In genomic region chr4:134713937-134714336, GRCm38 (mm10) we compare ENCODE assay signal across 9 mouse cellular contexts. TPM values are rescaled to one million over a fixed set of nuclear protein-coding genes. Genes with fewer than 3 reads are reported as not detected.
DNase-seq lines count a peak whose midpoint lies in the region; ATAC-seq and TF ChIP-seq lines count a peak whose summit lies in the region.
"Had no signal": no experiment of that assay in that cellular context is flagged by ENCODE, and none has a peak within 500 bp of the region (broad histone marks: within the 10 kb centered on the region; RNA-seq: fewer than 3 reads in every experiment).

No protein-coding gene starts in this region.

- no peak for TF ChIP-seq EP300 in MEL (IDR thresholded peaks at IDR 0.05; ENCODE audit: low read depth in 1 of 2, low read length in 2 of 2)

- no peaks in the 10 kb centered on the region; the same call in 1 of the 2 replicates for H3K79me2 ChIP-seq in MEL (ENCODE audit: control insufficient read depth, insufficient read depth, low read length, poor library complexity)

- no peak overlapping the region for H3K27ac ChIP-seq in MEL (ENCODE audit: control insufficient read depth, low read depth, low read length)
- H3K27ac ChIP-seq in forebrain, embryonic 16.5 days (ENCODE audit: low read length) = no peak overlapping the region
- peak overlapping the region; percentile 43; the same call in 1 of the 2 replicates for H3K27ac ChIP-seq in layer of hippocampus, adult 2 months
- H3K27ac ChIP-seq: macrophage had no signal

- peak overlapping the region; percentile 73 for H3K9ac ChIP-seq in MEL (ENCODE audit: control insufficient read depth, low read depth, low read length, poor library complexity, severe bottlenecking)
- H3K9ac ChIP-seq in forebrain, embryonic 16.5 days (replicated peaks; ENCODE audit: low read depth, low read length) = peak overlapping the region; percentile 10; the same call in 1 of the 2 replicates

- TF ChIP-seq RAD21 in MEL (IDR thresholded peaks at IDR 0.05; ENCODE audit: low read depth, low read length) = peak; percentile 88

- peak overlapping the region; percentile 6; the same call in 1 of the 2 replicates for H3K4me2 ChIP-seq in forebrain, embryonic 16.5 days (ENCODE audit: low read length)

- peak; percentile 92 for ATAC-seq in forebrain, embryonic 16.5 days
- ATAC-seq in neutrophil, adult 5-6 weeks (ENCODE audit: extremely low read depth, insufficient number of reproducible peaks, low FRiP score, poor library complexity, severe bottlenecking) = peak; percentile 87

- WGBS in forebrain, embryonic 16.5 days = 4% methylated on average over 8 of the region's 8 CpGs
- 8% methylated on average over 8 of the region's 8 CpGs for WGBS in lung, adult 2 months

- TF ChIP-seq POLR2A in MEL (IDR thresholded peaks at IDR 0.05; ENCODE audit: control insufficient read depth in 1 of 2, insufficient read depth in 1 of 2, low read depth in 1 of 2, low read length in 2 of 2, poor library complexity in 1 of 2) = 0 out of 4 replicates have a peak, but pooled peaks of 1 of the 2 experiments have one; percentile 23
- no peak for TF ChIP-seq POLR2A in lung, adult 2 months (IDR thresholded peaks at IDR 0.05; ENCODE audit: borderline replicate concordance, extremely low read depth, low read depth, low read length)

- H3K36me3 ChIP-seq in MEL (ENCODE audit: control insufficient read depth in 1 of 2, insufficient read depth in 2 of 2, low read length in 2 of 2) = no peaks in the 10 kb centered on the region
- H3K36me3 ChIP-seq in forebrain, embryonic 16.5 days (ENCODE audit: control insufficient read depth, insufficient read depth) = no peaks in the 10 kb centered on the region

- peak; percentile 88 for DNase-seq in MEL (ENCODE audit: low read depth, low spot score)
- peak; percentile 87 to 89 for DNase-seq in cerebellum, adult 18-20 months
- DNase-seq in heart, postnatal 36 days = peak; percentile 83 to 85
- peak; percentile 65 to 87 for DNase-seq in layer of hippocampus, adult 2 months (ENCODE audit: low spot score in 2 of 2)
- peak; percentile 78 for DNase-seq in lung, adult 2 months
- peak; percentile 36 to 47 for DNase-seq in thymus, adult 18-20 months

- no peaks in the 10 kb centered on the region for H3K9me3 ChIP-seq in MEL (replicated peaks; ENCODE audit: insufficient read depth, low read length)
- H3K9me3 ChIP-seq in forebrain, embryonic 16.5 days (ENCODE audit: control insufficient read depth, low read length) = no peaks in the 10 kb centered on the region

- peak; percentile 59 to 89 (median 88) for TF ChIP-seq CTCF in MEL (IDR thresholded peaks at IDR 0.05 in 2 of 3, conservative IDR thresholded peaks at IDR 0.05 in 1 of 3; ENCODE audit: control insufficient read depth in 1 of 3, insufficient read depth in 1 of 3, low read depth in 2 of 3, low read length in 3 of 3, poor library complexity in 1 of 3, severe bottlenecking in 1 of 3)
- peak; percentile 88 for TF ChIP-seq CTCF in layer of hippocampus, adult 2 months (conservative IDR thresholded peaks at IDR 0.05)
- peak; percentile 84 for TF ChIP-seq CTCF in lung, adult 2 months (IDR thresholded peaks at IDR 0.05; ENCODE audit: insufficient read depth, low read length)

- intact Hi-C loops in heart, postnatal 36 days (cut with DNase I) = loop anchor here (1.0 kb wide), 1 partner anchor 171 kb away; no protein-coding TSS in a partner anchor

- no peaks in the 10 kb centered on the region for H3K27me3 ChIP-seq in MEL (ENCODE audit: control insufficient read depth in 1 of 2, insufficient read depth in 2 of 2, low read length in 2 of 2)
- no peaks in the 10 kb centered on the region for H3K27me3 ChIP-seq in forebrain, embryonic 16.5 days (replicated peaks; ENCODE audit: control insufficient read depth, insufficient read depth, low read length)

- peaks cover 0 to 3% of the 10 kb centered on the region in 2 experiments; a peak in 2 of 4 replicates for H3K4me1 ChIP-seq in MEL (ENCODE audit: control insufficient read depth in 1 of 2, insufficient read depth in 2 of 2, low read length in 2 of 2)
- peaks cover 5% of the 10 kb centered on the region; the same call in 1 of the 2 replicates for H3K4me1 ChIP-seq in forebrain, embryonic 16.5 days (replicated peaks; ENCODE audit: control insufficient read depth, insufficient read depth, low read length)
- peaks cover 4% of the 10 kb centered on the region; the same call in 1 of the 2 replicates for H3K4me1 ChIP-seq in lung, adult 2 months (ENCODE audit: control insufficient read depth, insufficient read depth, low read length)

- H3K4me3 ChIP-seq in MEL (ENCODE audit: control insufficient read depth in 1 of 2, insufficient read depth in 1 of 2, low read depth in 2 of 2, low read length in 2 of 2) = peak overlapping the region; percentile 44 to 47; a peak in 2 of 4 replicates
- H3K4me3 ChIP-seq in forebrain, embryonic 16.5 days (replicated peaks; ENCODE audit: low read length) = no peak overlapping the region
- peak overlapping the region; percentile 13; the same call in 1 of the 2 replicates for H3K4me3 ChIP-seq in layer of hippocampus, adult 2 months
- H3K4me3 ChIP-seq in lung, adult 2 months (replicated peaks; ENCODE audit: extremely low read depth, low read depth, low read length) = no peak overlapping the region

TF ChIP-seq in MEL, 35 proteins besides CTCF, POLR2A, EP300 and RAD21:
- TF ChIP-seq USF2 (IDR thresholded peaks at IDR 0.05; ENCODE audit: borderline replicate concordance in 1 of 2, insufficient read depth in 1 of 2, low read depth in 1 of 2, low read length in 2 of 2) = peak in 1 of 2 experiments; percentile 62; a peak in 2 of 4 replicates
- peak; percentile 48 for TF ChIP-seq NELFE (IDR thresholded peaks at IDR 0.05; ENCODE audit: low read depth, low read length)
- TF ChIP-seq ZNF384 (IDR thresholded peaks at IDR 0.05; ENCODE audit: low read depth, low read length) = 0 out of 2 replicates have a peak, but pooled peaks have one; percentile 3
- peak; percentile 93 for TF ChIP-seq USF1 (IDR thresholded peaks at IDR 0.05; ENCODE audit: low read depth, low read length)
- TF ChIP-seq ZKSCAN1 (IDR thresholded peaks at IDR 0.05; ENCODE audit: low read depth, low read length) = no peak
- TF ChIP-seq ZC3H11A (IDR thresholded peaks at IDR 0.05; ENCODE audit: low read depth, low read length) = peak; percentile 76
- TF ChIP-seq GABPA (IDR thresholded peaks at IDR 0.05; ENCODE audit: low read depth, low read length) = no peak
- peak; percentile 93 for TF ChIP-seq SMC3 (IDR thresholded peaks at IDR 0.05; ENCODE audit: low read depth, low read length)

RNA-seq across cellular contexts. Expression of gene Man1c1, which starts 9.8 kb away (rescaled TPM):
- 1.6 and 1.9 TPM in 2 replicates for total RNA-seq in MEL (2012; rRNA removed)
- 1 to 10 TPM in 1 of 2 experiments, not detected in 1; 5.2 TPM for polyA plus RNA-seq in MEL (2012; ENCODE audit: insufficient read depth in 1 of 2, insufficient read length in 2 of 2, low read depth in 1 of 2, low replicate concordance in 2 of 2, missing spikeins in 1 of 2)
- 2.3 and 2.9 TPM in 2 replicates for polyA plus RNA-seq in forebrain, embryonic 16.5 days (2015; fragmentation: Nextera tagmentation; extraction: Ambion mirVana)
- 10 to 100 TPM; 22.0 to 23.2 TPM for total RNA-seq in heart, postnatal 36 days (2021)
- total RNA-seq in layer of hippocampus, adult 2 months (2021) = 10 to 100 TPM; 22.1 to 25.1 TPM
- polyA plus RNA-seq in lung, adult 2 months (2012; rRNA removed) = 14.5 and 15.7 TPM in 2 replicates
- total RNA-seq in neutrophil, adult 5-6 weeks (2017) = 2.0 and 2.2 TPM in 2 replicates

RNA-seq across cellular contexts. Expression of gene Ldlrap1, which starts 53.9 kb away (rescaled TPM):
- total RNA-seq in MEL (2012; rRNA removed) = 16.6 and 24.8 TPM in 2 replicates
- 10 to 100 TPM in 1 of 2 experiments, not detected in 1; 23.7 TPM for polyA plus RNA-seq in MEL (2012; ENCODE audit: insufficient read depth in 1 of 2, insufficient read length in 2 of 2, low read depth in 1 of 2, low replicate concordance in 2 of 2, missing spikeins in 1 of 2)
- 2.9 and 3.3 TPM in 2 replicates for polyA plus RNA-seq in forebrain, embryonic 16.5 days (2015; fragmentation: Nextera tagmentation; extraction: Ambion mirVana)
- 10 to 100 TPM; 14.3 to 16.2 TPM for total RNA-seq in heart, postnatal 36 days (2021)
- 1 to 10 TPM; 2.0 to 3.0 TPM for total RNA-seq in layer of hippocampus, adult 2 months (2021)
- polyA plus RNA-seq in lung, adult 2 months (2012; rRNA removed) = 23.3 and 30.6 TPM in 2 replicates
- total RNA-seq in neutrophil, adult 5-6 weeks (2017) = 25.7 and 27.0 TPM in 2 replicates

Comparison
In these comparisons a context has a peak if more than half of its experiments do, and no peak if none do; other contexts are left out.
1. H3K4me3 ChIP-seq: peak in MEL (2 of 2) and layer of hippocampus, adult 2 months (single experiment); none in forebrain, embryonic 16.5 days (single experiment) and lung, adult 2 months (single experiment).
2. Peak in every context shown above with its lines, with median percentiles within 50 percentile points of each other: DNase-seq and CTCF ChIP-seq.